Comparison of ENCODE assay signal across 10 mouse cellular contexts in genomic region chr14:46564998-46565397, GRCm38 (mm10).
DNase-seq lines count a peak whose midpoint lies in the region; ATAC-seq and TF ChIP-seq lines count a peak whose summit lies in the region.
"Had no signal": no experiment of that assay in that cellular context is flagged by ENCODE, and none has a peak within 500 bp of the region (broad histone marks: within the 10 kb centered on the region; RNA-seq: fewer than 3 reads in every experiment).

No protein-coding gene starts in this region.

- no peak overlapping the region for H3K4me2 ChIP-seq in intestine, postnatal 0 days (replicated peaks; ENCODE audit: low read depth)
- no peak overlapping the region for H3K4me2 ChIP-seq in intestine, embryonic 15.5 days (replicated peaks)
- H3K4me2 ChIP-seq: embryonic facial prominence, embryonic 13.5 days; liver, embryonic 15.5 days had no signal

- ATAC-seq in intestine, postnatal 0 days: no peak
- no peak for ATAC-seq in intestine, embryonic 15.5 days
- no peak; the same call in 1 of the 2 replicates for ATAC-seq in G1E (ENCODE audit: extremely low read depth, insufficient number of reproducible peaks, low FRiP score, poor library complexity, severe bottlenecking)
- 0 out of 2 replicates have a peak, but pooled peaks have one; percentile 63 for ATAC-seq in megakaryocyte-erythroid progenitor cell, adult 5-6 weeks (replicated peaks; ENCODE audit: low FRiP score, low TSS enrichment, poor library complexity, severe bottlenecking)

- H3K27ac ChIP-seq in intestine, postnatal 0 days (ENCODE audit: low read depth, low read length): no peak overlapping the region
- H3K27ac ChIP-seq in intestine, embryonic 15.5 days: no peak overlapping the region
- H3K27ac ChIP-seq: embryonic facial prominence, embryonic 13.5 days; liver, embryonic 15.5 days had no signal

- no peaks in the 10 kb centered on the region for H3K36me3 ChIP-seq in intestine, postnatal 0 days (ENCODE audit: control insufficient read depth, insufficient read depth)
- H3K36me3 ChIP-seq in intestine, embryonic 15.5 days: no peaks in the 10 kb centered on the region
- H3K36me3 ChIP-seq in G1E (replicated peaks): no peaks in the 10 kb centered on the region
- H3K36me3 ChIP-seq: embryonic facial prominence, embryonic 13.5 days; liver, embryonic 15.5 days had no signal

- TF ChIP-seq CTCF in intestine, postnatal 0 days (IDR thresholded peaks at IDR 0.05; ENCODE audit: low read depth): peak; percentile 89
- peak; percentile 45; the same call in 1 of the 2 replicates for TF ChIP-seq CTCF in G1E (IDR thresholded peaks at IDR 0.05; ENCODE audit: low read depth, low read length)

- no peaks in the 10 kb centered on the region; the same call in 1 of the 2 replicates for H3K27me3 ChIP-seq in intestine, postnatal 0 days (replicated peaks; ENCODE audit: control insufficient read depth, insufficient read depth, low read length)
- no peaks in the 10 kb centered on the region for H3K27me3 ChIP-seq in intestine, embryonic 15.5 days (replicated peaks)
- no peaks in the 10 kb centered on the region for H3K27me3 ChIP-seq in G1E (ENCODE audit: insufficient read depth, low read length)

- DNase-seq in G1E (ENCODE audit: low spot score): no peak
- peak; percentile 67 for DNase-seq in cerebellum, postnatal 14 days
- peak; percentile 49 for DNase-seq in heart, adult 8-10 months (ENCODE audit: low spot score)
- DNase-seq in layer of hippocampus, adult 9-11 months: peak; percentile 7
- no peak for DNase-seq in B cell, adult 2 months

- no peak overlapping the region for H3K9ac ChIP-seq in intestine, postnatal 0 days (ENCODE audit: low read depth, low read length)
- H3K9ac ChIP-seq in intestine, embryonic 15.5 days: no peak overlapping the region
- H3K9ac ChIP-seq: embryonic facial prominence, embryonic 13.5 days; liver, embryonic 15.5 days had no signal

- no peak overlapping the region for H3K4me3 ChIP-seq in intestine, postnatal 0 days (ENCODE audit: low read depth, low read length)
- no peak overlapping the region for H3K4me3 ChIP-seq in intestine, embryonic 15.5 days (replicated peaks)
- H3K4me3 ChIP-seq in G1E (ENCODE audit: low read depth, low read length): no peak overlapping the region
- H3K4me3 ChIP-seq: embryonic facial prominence, embryonic 13.5 days; liver, embryonic 15.5 days had no signal

- H3K4me1 ChIP-seq in intestine, postnatal 0 days (replicated peaks; ENCODE audit: control insufficient read depth, insufficient read depth, low read length): 0 out of 2 replicates have a peak, but pooled peaks cover 3% of the 10 kb centered on the region
- peaks cover 20% of the 10 kb centered on the region for H3K4me1 ChIP-seq in intestine, embryonic 15.5 days (replicated peaks)
- H3K4me1 ChIP-seq in G1E (ENCODE audit: insufficient read depth, low read depth, low read length): peaks cover 62% of the 10 kb centered on the region

- no peaks in the 10 kb centered on the region for H3K9me3 ChIP-seq in intestine, postnatal 0 days (ENCODE audit: control insufficient read depth)
- no peaks in the 10 kb centered on the region for H3K9me3 ChIP-seq in intestine, embryonic 15.5 days
- H3K9me3 ChIP-seq in G1E (replicated peaks): no peaks in the 10 kb centered on the region
- H3K9me3 ChIP-seq: embryonic facial prominence, embryonic 13.5 days; liver, embryonic 15.5 days had no signal

- 14% methylated on average over 3 of the region's 3 CpGs for WGBS in intestine, postnatal 0 days
- 21% methylated on average over 3 of the region's 3 CpGs for WGBS in intestine, embryonic 15.5 days

Comparison
In these comparisons a context has a peak if more than half of its experiments do, and no peak if none do; other contexts are left out.
1. DNase-seq: peak in cerebellum, postnatal 14 days (2 of 2), heart, adult 8-10 months (single experiment) and layer of hippocampus, adult 9-11 months (single experiment); none in G1E (single experiment) and B cell, adult 2 months (0 of 2).